Mouse (Mus musculus) left cerebral cortex, postnatal 10 days (tissue): ENCODE results near the gene Carmil1. TPM values are rescaled to one million over a fixed set of nuclear protein-coding genes. Genes with fewer than 3 reads are reported as not detected.
"Not testable (repeated sequence)": the region's sequence is repeated elsewhere in the genome, so short reads cannot be mapped to it uniquely, and the experiment has no call there.

Source experiments
- DNase-seq, 2 experiments: peaks; one replicate each; pipeline ENCODE4 v3.0.0; 2021 to 2022; ENCODE audit warnings: low spot score in 2 of 2, mixed read lengths in 1 of 2; ENCODE audit errors: extremely low spot score in 1 of 2
- intact Hi-C: fragments of 180-260 bp; cut with DNase I; formaldehyde crosslinking; loops from one replicate; pipeline ENCODE4 v1.15.1; 2025
- total RNA-seq, 2 experiments: library from RNA; stranded (reverse); gene quantifications; 2 replicates each; pipeline ENCODE4 v1.2.3; 2021

The Carmil1 gene
- total RNA-seq, 2 experiments from 2014 or later: 47.6 to 52.3 TPM

DNA sequence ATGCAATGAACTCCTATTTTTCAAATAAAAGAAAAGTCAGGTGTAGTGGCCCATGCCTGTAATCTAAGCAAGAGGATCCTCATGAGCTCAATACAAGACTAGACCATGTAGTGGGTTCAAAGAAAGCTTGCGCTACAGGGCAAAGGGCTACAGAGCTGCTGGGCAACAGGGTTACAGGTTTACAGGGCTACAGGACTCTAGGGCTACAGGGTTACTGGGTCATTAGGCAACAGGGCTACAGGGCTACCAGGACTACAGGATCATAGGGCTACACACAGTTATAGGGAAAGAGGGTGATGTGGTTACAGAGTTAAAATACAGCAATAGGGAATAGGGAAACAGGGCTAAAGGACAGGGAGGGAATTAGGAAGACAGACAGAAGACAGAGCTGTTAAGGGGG lies 151.9 kb downstream of the Carmil1 start:
- intact Hi-C loops: no loop called here
- no peak for DNase-seq

GRCm38 (mm10) chr13:24125865-24126264 lies 154.7 kb downstream of the Carmil1 start:
- intact Hi-C loops: no loop called here
- DNase-seq: no peak

GRCm38 (mm10) chr13:24117181-24117812 lies 163.3 kb downstream of the Carmil1 start:
- intact Hi-C loops: no loop called here

GRCm38 (mm10) chr13:24112689-24113348 lies 167.8 kb downstream of the Carmil1 start:
- peak in 1 of 2 experiments; percentile 34 for DNase-seq
- intact Hi-C loops: loop anchor here (5.0 kb wide), 1 partner anchor 169 kb away; the partner anchor contains the start of gene Carmil1

More at GRCm38 (mm10) chr13:24117181-24117812, 163.3 kb downstream of the Carmil1 start:
- peak in 1 of 2 experiments; percentile 37 for DNase-seq

DNA sequence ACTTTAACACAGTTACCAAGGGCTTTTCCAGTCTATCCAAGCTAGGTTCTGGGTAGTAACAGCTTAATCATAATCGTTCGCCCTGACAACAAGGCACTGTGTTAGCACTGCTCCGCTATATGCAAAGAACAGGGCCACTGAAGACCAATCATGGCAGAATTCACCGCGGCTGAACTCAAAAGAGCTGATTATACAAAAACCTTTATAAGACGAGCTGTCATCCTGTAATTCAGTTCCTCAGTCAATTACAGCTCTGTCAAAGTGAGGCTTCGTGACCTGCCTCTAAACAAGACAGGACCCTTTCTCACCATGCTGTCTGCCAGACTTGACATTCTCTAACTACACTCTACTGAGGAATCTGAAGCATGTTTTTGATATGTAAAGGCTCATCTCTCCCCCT lies 170.3 kb downstream of the Carmil1 start:
- intact Hi-C loops: loop anchor here (5.0 kb wide), 1 partner anchor 172 kb away; the partner anchor contains the start of gene Carmil1
- no peak for DNase-seq

DNA sequence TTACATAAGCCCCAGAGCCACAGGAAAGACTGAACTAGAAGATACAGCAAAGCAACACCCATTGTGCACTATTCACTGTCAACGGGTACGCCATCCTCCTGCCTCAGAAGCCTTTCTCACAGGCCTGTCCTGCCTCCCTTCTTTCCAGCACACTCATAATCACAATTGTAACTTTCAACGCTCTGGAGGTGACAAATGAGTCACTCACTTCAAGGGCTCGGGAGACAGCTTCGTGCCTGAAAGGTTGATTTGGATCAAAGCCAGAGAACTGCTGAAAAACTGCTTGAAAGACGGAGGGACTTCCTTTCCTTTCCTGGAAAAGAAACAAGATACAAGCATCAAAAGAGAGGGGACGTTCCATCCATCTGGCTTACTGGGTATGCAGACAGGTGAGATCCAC lies 172.3 kb downstream of the Carmil1 start:
- DNase-seq: no peak
- intact Hi-C loops: no loop called here

DNA sequence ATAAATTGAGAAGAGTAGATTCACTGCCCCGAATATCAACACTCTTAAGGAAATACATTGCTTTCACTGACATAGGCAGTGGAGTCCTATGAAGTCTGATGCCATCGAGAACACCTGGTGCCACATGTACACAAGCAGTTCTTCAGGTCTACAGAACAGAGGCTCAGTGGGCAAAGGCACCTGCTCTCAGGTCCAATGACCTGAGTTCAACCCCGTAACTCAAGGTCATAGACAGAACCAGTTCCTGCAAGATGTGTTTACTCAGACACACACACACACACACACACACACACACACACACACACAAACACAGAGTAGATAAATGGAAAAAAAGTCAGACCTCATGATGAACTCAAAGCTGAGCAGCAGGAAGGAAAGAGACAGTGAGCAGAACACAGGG lies 173.5 kb downstream of the Carmil1 start:
- no peak for DNase-seq
- intact Hi-C loops: no loop called here

GRCm38 (mm10) chr13:24105838-24106237 lies 174.8 kb downstream of the Carmil1 start:
- no peak for DNase-seq
- intact Hi-C loops: no loop called here

- intact Hi-C loops: no loop called here
- no peak for DNase-seq
Observed at GRCm38 (mm10) chr13:24105340-24105669, 175.3 kb downstream of the Carmil1 start.

DNA sequence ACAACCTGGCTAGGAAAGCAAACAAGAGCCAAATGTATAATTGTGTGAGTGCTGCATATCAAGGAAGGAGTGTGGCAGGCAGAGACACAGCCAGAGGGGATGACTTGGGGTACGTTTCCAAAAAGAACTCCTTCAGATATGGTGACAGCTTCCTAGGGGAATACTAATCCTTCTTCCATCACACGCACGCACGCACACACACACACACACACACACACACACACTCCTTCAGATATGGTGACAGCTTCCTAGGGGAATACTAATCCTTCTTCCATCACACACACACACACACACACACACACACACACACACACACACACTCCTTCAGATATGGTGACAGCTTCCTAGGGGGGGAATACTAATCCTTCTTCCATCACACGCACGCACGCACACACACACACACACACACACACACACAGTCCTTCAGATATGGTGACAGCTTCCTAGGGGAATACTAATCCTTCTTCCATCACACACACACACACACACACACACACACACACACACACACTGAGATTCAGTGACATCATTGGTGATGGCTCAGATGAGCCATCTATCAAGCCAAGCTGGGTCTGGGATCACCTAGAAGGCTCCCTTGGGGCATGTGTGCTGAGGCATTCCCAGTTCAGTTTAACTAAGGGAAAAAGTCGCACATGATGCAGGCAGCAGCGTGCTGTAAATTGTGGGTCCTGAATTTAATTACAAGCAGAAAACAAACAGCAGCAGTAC lies 175.8 kb downstream of the Carmil1 start:
- intact Hi-C loops, DNase-seq: not testable (repeated sequence)

GRCm38 (mm10) chr13:24104016-24104415 lies 176.6 kb downstream of the Carmil1 start:
- intact Hi-C loops: no loop called here
- no peak for DNase-seq

- no peak for DNase-seq
- intact Hi-C loops: no loop called here
Observed at GRCm38 (mm10) chr13:24103152-24103551, 177.4 kb downstream of the Carmil1 start.

GRCm38 (mm10) chr13:24102256-24102655 lies 178.3 kb downstream of the Carmil1 start:
- DNase-seq: no peak
- intact Hi-C loops: no loop called here

GRCm38 (mm10) chr13:24101157-24102130 lies 179.2 kb downstream of the Carmil1 start:
- intact Hi-C loops: no loop called here
- DNase-seq: no peak

- DNase-seq: no peak
Observed at GRCm38 (mm10) chr13:24100516-24101094, 180.0 kb downstream of the Carmil1 start.

DNA sequence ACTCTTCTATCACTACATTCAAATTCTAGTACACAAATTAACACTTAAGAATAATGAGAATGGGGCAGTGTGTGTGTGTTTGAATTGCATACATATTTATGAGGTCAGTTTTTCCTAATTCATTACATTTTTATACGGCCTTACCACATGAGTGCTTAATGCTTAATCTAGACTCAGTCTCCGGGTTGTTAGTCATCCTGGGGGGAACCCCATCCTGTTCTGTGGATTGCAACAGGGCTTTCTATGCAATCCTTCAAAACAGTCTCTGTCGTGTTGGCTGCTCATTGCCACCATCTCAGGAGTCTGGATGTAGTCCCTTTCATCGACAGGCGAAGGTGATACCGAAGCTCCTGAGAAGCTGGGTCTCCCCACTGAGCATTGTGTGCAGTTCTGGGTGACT lies 184.0 kb downstream of the Carmil1 start:
- no peak for DNase-seq
- intact Hi-C loops: no loop called here

More at GRCm38 (mm10) chr13:24100516-24101094, 180.0 kb downstream of the Carmil1 start:
- intact Hi-C loops: no loop called here

DNA sequence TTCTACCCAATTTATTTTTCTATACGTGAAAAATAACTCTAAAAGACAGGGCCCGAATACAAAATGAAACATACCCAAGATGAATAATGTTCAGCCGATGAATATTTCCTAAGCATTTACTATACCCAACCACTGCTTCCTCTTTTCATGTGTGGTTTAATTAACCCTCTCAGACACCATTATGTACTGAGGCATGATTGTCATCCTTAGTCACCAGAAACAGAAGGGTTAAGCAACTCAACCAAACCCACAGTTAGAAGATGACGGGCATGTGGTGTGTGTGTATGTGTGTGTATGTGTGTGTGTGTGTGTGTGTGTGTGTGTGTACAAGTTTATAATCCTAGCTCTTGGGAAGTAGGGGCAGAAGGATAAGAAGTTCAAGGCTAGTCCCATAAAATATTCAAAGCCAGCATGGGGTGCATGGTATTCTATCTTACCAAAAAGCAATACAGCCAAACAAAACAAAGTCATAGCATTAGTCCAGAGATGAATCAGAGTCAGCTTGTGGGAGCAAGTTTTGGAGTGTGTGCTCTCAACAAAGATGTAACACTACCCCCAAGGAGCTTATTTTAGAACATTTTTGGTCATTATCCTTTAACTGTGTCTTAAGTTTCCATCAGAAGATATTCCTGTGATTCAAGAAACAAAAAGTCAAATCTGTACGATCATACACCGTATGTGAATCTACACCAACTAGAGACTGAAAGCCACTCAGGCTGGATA lies 185.6 kb downstream of the Carmil1 start:
- intact Hi-C loops: no loop called here
- no peak for DNase-seq

GRCm38 (mm10) chr13:24093108-24093507 lies 187.5 kb downstream of the Carmil1 start:
- DNase-seq: no peak
- intact Hi-C loops: no loop called here
